Mouse (Mus musculus) hindbrain, embryonic 12.5 days (tissue): Measurements from ENCODE around the gene Pappa2. TPM values are rescaled to one million over a fixed set of nuclear protein-coding genes. Genes with fewer than 3 reads are reported as not detected.
A peak's percentile ranks its signal among the peaks of the same experiment; 100 is the strongest.

ENCODE experiments used
- ATAC-seq: fragments of 200-750 bp; cut with Nextera tagmentation; 2 replicates; pipeline ENCODE4 v1.8.0; 2017; ENCODE audit warnings: moderate TSS enrichment; ENCODE audit not compliant: low FRiP score
- H3K27ac ChIP-seq: fragments of 300-500 bp; sonication (generic); 2 replicates; pipeline ENCODE4 v1.5.1; 2016; ENCODE audit warnings: mild to moderate bottlenecking
- H3K27me3 ChIP-seq: fragments of 300-500 bp; sonication (generic); 2 replicates; pipeline ENCODE4 v1.6.1; 2016; ENCODE audit warnings: mild to moderate bottlenecking
- H3K36me3 ChIP-seq: fragments of 300-500 bp; sonication (generic); 2 replicates; pipeline ENCODE4 v1.6.1; 2016; ENCODE audit warnings: mild to moderate bottlenecking
- H3K4me1 ChIP-seq: fragments of 300-500 bp; sonication (generic); 2 replicates; pipeline ENCODE4 v1.6.1; 2016
- H3K4me2 ChIP-seq: fragments of 300-500 bp; sonication (generic); replicated peaks from 2 replicates; pipeline ENCODE4 v1.6.1; 2016; ENCODE audit warnings: mild to moderate bottlenecking
- H3K4me3 ChIP-seq: fragments of 300-500 bp; sonication (generic); 2 replicates; pipeline ENCODE4 v1.5.1; 2016; ENCODE audit warnings: mild to moderate bottlenecking
- H3K9ac ChIP-seq: fragments of 300-500 bp; sonication (generic); 2 replicates; pipeline ENCODE4 v1.6.1; 2016; ENCODE audit warnings: mild to moderate bottlenecking, moderate library complexity
- H3K9me3 ChIP-seq: fragments of 300-500 bp; sonication (generic); replicated peaks from 2 replicates; pipeline ENCODE4 v1.6.1; 2016; ENCODE audit warnings: mild to moderate bottlenecking
- WGBS: fragments of 180-500 bp; shearing (Covaris S2); methylation state at CpG from one replicate; pipeline ENCODE4 v1.1.7; 2016; 5-methylcytosine and 5-hydroxymethylcytosine counted together
- polyA plus RNA-seq: library from polyadenylated mRNA; unstranded; fragments of >200 nt; fragmentation: Nextera tagmentation; extraction: Ambion mirVana; gene quantifications from 2 replicates; pipeline ENCODE4 v1.2.1, GENCODE M21; 2016

Pappa2 gene
- polyA plus RNA-seq, 1 experiment from 2014 or later: 2.3 TPM

DNA sequence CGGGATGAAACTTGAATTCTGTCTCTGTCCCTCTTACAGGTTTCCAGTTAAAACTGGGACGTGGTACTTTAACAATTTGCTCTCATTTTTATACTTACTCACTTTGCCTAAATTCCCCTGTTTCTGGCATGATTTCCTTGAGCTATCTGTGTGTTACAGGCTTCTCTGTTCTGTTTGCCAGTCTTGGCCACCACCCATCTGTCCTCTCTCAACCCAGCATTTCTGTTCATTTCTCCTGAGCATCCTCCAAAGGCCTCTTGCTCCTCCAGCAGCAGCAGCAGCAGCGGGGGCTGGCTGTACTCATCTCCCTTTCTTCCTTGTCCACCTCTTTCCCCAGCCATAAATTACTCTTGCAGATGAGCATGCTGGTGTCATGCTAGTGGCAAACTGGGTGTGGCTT lies 104.8 kb downstream of the Pappa2 start:
- H3K27ac ChIP-seq: no peak overlapping the region
- 93% methylated on average over 3 of the region's 3 CpGs for WGBS
- no peaks in the 10 kb centered on the region for H3K4me1 ChIP-seq

DNA sequence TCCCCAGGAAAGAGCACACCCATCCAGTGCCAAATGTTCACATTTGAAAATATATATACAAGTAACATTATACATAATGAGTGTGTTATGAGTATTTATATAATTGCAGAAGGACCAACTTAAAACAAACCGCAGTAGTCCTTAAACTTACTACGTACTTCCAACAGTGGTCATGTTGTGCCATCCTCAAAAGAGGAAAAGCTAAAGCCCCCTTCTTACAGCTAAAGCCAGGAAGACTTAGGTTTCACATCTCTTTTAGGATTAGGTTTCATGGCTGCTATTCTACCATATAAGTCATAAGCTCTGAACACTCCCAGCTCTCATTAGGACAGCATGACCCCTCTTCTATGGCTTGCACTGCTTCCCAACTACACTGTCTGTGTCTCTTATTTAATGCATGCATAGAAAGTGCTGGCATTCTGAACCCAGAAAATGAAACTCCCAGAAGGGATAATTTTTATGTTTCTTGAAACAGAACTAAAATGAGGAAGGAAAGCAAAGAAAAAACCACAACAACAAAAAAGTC lies 105.7 kb downstream of the Pappa2 start:
- no peaks in the 10 kb centered on the region for H3K9me3 ChIP-seq
- no peaks in the 10 kb centered on the region for H3K27me3 ChIP-seq
- H3K4me2 ChIP-seq: no peak overlapping the region
- no peaks in the 10 kb centered on the region for H3K4me1 ChIP-seq
- no peak overlapping the region for H3K4me3 ChIP-seq
- ATAC-seq: no peak
- H3K36me3 ChIP-seq: no peaks in the 10 kb centered on the region
- H3K27ac ChIP-seq: no peak overlapping the region
- H3K9ac ChIP-seq: no peak overlapping the region
- 97% methylated on average over 2 of the region's 2 CpGs for WGBS

More for the DNA sequence above, 104.8 kb downstream of the Pappa2 start:
- no peaks in the 10 kb centered on the region for H3K9me3 ChIP-seq
- no peak for ATAC-seq
- no peak overlapping the region for H3K9ac ChIP-seq
- H3K36me3 ChIP-seq: no peaks in the 10 kb centered on the region
- H3K4me2 ChIP-seq: no peak overlapping the region
- no peak overlapping the region for H3K4me3 ChIP-seq
- H3K27me3 ChIP-seq: no peaks in the 10 kb centered on the region

DNA sequence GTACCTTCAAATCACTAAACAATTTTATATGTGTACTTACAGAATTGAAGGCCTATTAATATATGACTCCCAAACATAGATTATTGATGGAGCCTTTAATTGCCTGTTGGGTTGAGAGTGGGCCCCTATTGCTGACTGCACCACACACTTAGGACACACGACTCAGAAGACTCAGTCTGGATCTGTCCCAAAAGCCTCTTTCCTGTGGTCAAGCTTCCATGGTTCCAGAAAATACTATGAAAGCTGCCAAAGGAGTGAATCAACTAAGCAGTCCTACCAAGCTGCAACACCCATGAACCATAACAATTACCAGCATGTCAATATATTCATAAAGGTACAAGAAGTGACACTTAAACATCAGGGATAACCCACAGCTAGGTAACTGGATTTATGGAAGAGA lies 106.7 kb downstream of the Pappa2 start:
- Histone ChIP-seq H3K4me1 (no peaks in the 10 kb centered on the region), H3K27me3 (no peaks in the 10 kb centered on the region), H3K4me3 (no peak overlapping the region), H3K9ac (no peak overlapping the region), H3K4me2 (no peak overlapping the region), H3K27ac (no peak overlapping the region), H3K9me3 (no peaks in the 10 kb centered on the region), H3K36me3 (no peaks in the 10 kb centered on the region)
- no peak for ATAC-seq
- 74% methylated on average over 1 of the region's 1 CpGs for WGBS

DNA sequence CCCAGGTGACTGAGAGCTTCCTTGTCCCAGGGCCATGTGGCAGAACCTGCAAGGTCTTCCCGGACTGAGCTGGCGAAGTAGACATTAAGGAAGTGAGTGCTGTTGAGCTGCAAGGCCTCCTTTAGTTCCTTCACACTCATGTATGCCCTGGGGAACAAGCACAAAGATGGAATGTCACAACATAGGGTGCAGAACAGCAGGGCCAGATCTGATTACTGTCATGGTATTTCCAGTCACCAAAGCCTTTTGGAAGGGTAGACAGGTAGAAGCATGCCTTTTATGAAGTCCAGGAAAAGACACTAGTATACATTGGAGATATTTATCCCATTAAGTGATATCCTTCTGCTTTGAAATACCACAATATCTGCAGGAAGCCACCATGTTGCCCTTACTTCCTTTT lies 108.9 kb downstream of the Pappa2 start:
- H3K4me3 ChIP-seq: no peak overlapping the region
- no peaks in the 10 kb centered on the region for H3K9me3 ChIP-seq
- no peak overlapping the region for H3K4me2 ChIP-seq
- no peaks in the 10 kb centered on the region for H3K4me1 ChIP-seq
- 84% methylated on average over 2 of the region's 2 CpGs for WGBS
- no peaks in the 10 kb centered on the region for H3K27me3 ChIP-seq
- no peak overlapping the region for H3K27ac ChIP-seq
- H3K9ac ChIP-seq: no peak overlapping the region
- H3K36me3 ChIP-seq: no peaks in the 10 kb centered on the region
- no peak for ATAC-seq

DNA sequence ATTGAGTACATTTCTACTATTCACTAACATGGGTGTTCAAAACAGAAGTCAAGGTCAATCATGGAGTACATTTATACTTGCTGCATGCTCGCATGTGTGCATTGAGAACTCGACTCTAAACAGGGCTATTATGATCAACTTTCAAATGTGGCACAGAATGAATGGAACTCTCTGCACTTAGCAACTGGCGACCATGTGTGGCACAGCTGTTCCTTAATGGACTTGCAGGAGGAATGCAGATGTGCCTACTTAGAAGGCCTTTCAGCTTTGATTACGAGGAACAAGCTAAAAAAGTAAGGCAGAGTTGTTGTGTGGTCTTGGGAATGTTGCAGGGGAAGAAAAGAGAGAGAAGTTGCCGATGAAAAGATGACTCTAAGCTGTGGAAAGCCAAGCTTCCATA lies 120.1 kb downstream of the Pappa2 start:
- ATAC-seq: no peak
- no peak overlapping the region for H3K4me3 ChIP-seq
- H3K9ac ChIP-seq: no peak overlapping the region
- H3K36me3 ChIP-seq: no peaks in the 10 kb centered on the region
- no peaks in the 10 kb centered on the region for H3K27me3 ChIP-seq
- H3K27ac ChIP-seq: no peak overlapping the region
- H3K9me3 ChIP-seq: no peaks in the 10 kb centered on the region
- no peak overlapping the region for H3K4me2 ChIP-seq
- WGBS: 71% methylated on average over 5 of the region's 5 CpGs
- no peaks in the 10 kb centered on the region for H3K4me1 ChIP-seq

DNA sequence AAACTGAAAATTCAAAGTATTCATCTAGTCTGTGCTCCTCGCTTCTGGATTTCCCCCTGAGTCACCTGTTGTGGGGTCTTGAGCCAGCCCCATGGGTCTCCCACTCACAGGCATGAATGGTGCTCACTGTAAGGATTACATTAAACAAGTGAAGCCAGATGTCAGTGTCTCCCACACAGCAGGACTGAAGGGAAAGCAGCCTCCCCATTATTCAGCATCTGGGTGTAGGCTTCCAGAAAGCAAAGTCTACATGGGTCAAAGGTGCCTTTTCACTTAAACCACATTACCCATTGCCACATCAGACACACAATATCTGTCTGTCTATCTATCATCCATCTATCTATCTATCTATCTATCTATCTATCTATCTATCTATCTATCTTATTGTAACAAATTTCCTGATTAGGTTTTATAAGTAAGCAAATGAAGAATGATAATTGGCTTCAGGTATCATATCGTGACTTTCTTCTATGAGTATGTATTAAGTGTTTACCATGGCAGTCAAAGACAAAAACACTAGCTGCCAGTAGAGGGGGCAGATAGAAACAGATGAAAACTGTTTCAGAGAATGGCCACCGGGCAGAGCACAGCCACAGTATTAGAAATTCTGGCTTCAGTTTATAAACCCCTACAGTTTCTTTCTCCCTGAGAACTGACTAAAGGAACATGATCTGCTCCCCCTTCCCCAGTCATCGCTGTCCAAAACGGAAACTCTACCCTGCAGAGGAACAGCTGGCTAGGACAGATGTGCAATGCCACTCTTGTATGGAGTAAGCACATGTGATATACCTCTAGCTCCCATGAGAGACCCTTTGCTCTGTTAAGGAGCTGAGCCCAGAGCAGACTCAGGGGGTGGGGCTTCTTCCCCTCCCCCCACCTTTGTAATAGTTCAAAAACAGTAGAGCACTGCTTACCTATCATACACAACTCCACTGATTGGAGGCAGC lies 126.1 kb downstream of the Pappa2 start:
- H3K9ac ChIP-seq: no peak overlapping the region
- ATAC-seq: 0 out of 2 replicates have a peak, but pooled peaks have one; percentile 32
- 68% methylated on average over 5 of the region's 5 CpGs for WGBS
- no peaks in the 10 kb centered on the region for H3K9me3 ChIP-seq
- H3K27me3 ChIP-seq: no peaks in the 10 kb centered on the region
- H3K4me3 ChIP-seq: no peak overlapping the region
- 0 out of 2 replicates have a peak, but pooled peaks cover 3% of the 10 kb centered on the region for H3K4me1 ChIP-seq
- H3K4me2 ChIP-seq: no peak overlapping the region
- no peak overlapping the region for H3K27ac ChIP-seq
- H3K36me3 ChIP-seq: no peaks in the 10 kb centered on the region

DNA sequence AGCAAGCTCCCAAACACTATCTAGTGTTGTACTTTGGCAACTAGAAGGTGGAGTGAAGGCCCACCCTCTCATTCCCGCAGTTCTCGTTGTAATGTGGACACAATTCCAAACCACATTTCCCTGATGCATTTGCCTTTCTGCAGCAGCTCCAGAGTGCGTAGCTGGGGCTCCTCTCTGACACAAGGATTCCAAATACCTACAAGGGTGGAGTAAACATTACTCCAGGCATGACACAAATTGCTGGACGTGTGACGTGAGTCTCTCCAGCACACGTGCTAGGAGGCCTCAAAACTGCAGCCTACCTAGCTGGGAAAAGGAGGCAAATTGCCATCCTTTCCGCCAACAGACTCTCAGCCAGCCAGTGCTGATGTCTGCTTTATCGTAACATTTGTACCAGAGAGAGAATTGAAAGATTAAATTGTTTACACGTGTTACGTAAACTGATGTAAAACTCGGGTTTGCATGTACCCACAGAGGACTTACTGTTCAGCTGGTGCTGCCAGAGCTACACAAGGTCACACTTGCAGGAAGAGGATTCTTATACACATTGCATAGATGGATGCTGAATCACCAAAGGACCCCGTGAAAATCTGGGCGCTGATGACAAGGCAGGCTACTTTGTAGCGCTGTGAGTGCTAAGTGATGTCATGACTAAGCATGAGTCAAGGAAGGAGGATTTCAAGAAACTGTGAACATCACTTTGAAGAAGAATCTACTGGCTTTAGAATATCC lies 127.3 kb downstream of the Pappa2 start:
- Histone ChIP-seq H3K9me3 (no peaks in the 10 kb centered on the region), H3K36me3 (no peaks in the 10 kb centered on the region), H3K4me1 (0 out of 2 replicates have a peak, but pooled peaks cover 3% of the 10 kb centered on the region), H3K4me3 (no peak overlapping the region), H3K27ac (no peak overlapping the region), H3K4me2 (no peak overlapping the region), H3K9ac (no peak overlapping the region), H3K27me3 (no peaks in the 10 kb centered on the region)
- ATAC-seq: no peak
- 85% methylated on average over 14 of the region's 14 CpGs for WGBS

DNA sequence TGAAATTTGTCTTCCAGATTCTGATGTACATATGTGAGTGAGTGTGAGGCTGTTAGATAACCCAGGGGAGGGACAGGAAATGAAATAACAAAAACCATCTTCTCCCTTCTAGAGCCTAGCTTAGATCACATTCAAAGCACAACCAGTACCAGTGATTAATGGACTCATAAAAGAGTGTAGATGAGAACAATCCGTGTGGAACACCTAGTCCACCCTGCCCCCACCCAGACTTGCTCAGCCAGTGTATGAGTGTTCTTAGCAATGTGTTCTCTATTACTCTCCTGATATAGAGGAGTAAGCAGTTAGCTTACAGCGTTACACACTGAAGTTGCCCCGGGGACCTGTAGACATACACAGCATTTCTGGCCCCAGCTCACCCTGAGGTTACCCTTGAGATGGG lies 129.8 kb downstream of the Pappa2 start:
- ATAC-seq: no peak
- Histone ChIP-seq H3K4me3 (no peak overlapping the region), H3K4me2 (no peak overlapping the region), H3K4me1 (0 out of 2 replicates have a peak, but pooled peaks cover 3% of the 10 kb centered on the region), H3K36me3 (no peaks in the 10 kb centered on the region), H3K9ac (no peak overlapping the region), H3K27me3 (no peaks in the 10 kb centered on the region), H3K27ac (no peak overlapping the region), H3K9me3 (no peaks in the 10 kb centered on the region)
- 81% methylated on average over 3 of the region's 3 CpGs for WGBS

DNA sequence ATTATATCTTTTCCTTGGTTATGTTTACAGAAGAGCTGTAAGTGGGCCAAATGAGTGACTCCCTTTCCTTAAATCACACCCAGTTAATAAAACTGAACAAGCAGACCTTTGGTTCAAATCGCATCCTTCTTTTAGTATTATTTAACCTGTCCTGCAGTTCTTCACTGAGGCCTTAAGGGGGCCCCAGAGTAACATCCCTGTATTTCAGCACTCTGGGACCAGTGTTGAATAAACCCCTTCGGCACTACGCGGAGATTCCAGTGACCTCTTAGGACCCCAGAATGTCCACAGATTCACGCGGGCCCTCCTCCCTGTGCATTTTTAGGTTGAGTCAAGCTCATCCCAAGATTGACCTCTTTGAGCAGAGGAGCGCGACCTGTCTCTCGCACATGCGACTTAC lies 135.7 kb downstream of the Pappa2 start:
- Histone ChIP-seq H3K36me3 (no peaks in the 10 kb centered on the region), H3K4me3 (no peak overlapping the region), H3K9ac (no peak overlapping the region), H3K4me1 (no peaks in the 10 kb centered on the region), H3K27ac (no peak overlapping the region), H3K27me3 (no peaks in the 10 kb centered on the region), H3K9me3 (no peaks in the 10 kb centered on the region), H3K4me2 (no peak overlapping the region)
- WGBS: 70% methylated on average over 10 of the region's 10 CpGs
- ATAC-seq: no peak

DNA sequence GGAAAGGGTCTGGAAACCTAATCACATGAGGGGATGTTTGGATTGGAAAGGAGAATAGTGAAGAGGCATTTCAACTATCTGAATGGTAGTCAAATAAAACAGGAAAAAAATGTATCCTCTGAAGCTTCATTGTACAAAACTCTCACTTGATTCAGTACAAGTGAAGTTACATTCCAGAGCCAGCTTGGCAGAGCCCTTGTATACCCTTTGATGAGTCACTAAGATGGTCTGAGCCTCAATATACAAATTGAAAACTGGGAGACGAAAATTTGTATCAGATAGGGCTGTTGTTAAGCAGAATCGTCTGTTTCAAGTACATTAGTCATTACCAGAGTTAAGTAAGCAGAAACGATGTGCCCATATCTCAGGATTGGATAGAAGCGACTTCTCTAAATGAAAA lies 143.1 kb downstream of the Pappa2 start:
- WGBS: 87% methylated on average over 4 of the region's 4 CpGs
- H3K9me3 ChIP-seq: no peaks in the 10 kb centered on the region
- H3K27me3 ChIP-seq: no peaks in the 10 kb centered on the region
- H3K36me3 ChIP-seq: no peaks in the 10 kb centered on the region
- H3K9ac ChIP-seq: no peak overlapping the region
- H3K4me2 ChIP-seq: no peak overlapping the region
- no peak overlapping the region for H3K27ac ChIP-seq
- ATAC-seq: no peak
- H3K4me1 ChIP-seq: no peaks in the 10 kb centered on the region
- no peak overlapping the region for H3K4me3 ChIP-seq

DNA sequence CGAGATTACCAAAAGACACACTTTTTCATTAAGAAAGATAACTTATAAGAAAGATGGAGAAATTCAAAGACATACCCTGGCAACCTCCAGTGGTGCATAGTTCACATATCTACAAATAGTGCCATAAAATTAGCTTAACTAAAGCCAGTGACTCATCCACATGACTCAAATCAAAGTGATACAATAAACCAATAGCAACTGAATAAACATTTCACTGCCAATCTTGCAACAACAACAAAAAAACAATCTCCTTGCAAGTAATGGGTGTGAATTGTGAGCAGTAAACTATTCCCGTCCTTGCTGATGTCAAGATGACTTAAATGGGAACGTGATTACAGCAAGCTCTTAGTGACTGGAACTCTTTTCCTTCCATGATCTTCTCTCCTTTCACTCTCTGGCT lies 150.1 kb downstream of the Pappa2 start:
- no peak overlapping the region for H3K27ac ChIP-seq
- no peaks in the 10 kb centered on the region for H3K9me3 ChIP-seq
- no peaks in the 10 kb centered on the region for H3K36me3 ChIP-seq
- no peak for ATAC-seq
- no peaks in the 10 kb centered on the region for H3K27me3 ChIP-seq
- no peak overlapping the region for H3K4me3 ChIP-seq
- 89% methylated on average over 3 of the region's 3 CpGs for WGBS
- H3K4me1 ChIP-seq: no peaks in the 10 kb centered on the region
- H3K4me2 ChIP-seq: no peak overlapping the region
- H3K9ac ChIP-seq: no peak overlapping the region

DNA sequence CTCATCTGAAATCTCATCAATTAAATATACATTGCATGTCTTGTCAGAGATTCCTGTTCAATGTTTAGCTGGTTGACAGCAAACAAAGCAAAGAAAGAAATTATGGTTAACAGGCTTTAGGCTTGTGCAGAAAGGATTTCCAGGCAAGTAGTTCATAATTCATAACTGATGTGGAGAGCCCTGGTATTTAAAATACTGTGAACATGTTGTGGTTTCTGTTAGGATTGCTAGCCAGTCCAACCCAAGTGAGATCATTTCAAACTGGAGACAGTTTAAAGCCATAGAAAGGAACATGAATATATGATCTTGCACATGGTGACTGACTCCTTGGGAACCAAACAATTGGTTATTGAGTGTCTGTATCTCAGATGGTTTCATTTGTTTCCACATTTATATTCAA lies 152.4 kb downstream of the Pappa2 start:
- no peaks in the 10 kb centered on the region for H3K36me3 ChIP-seq
- H3K27ac ChIP-seq: no peak overlapping the region
- no peak for ATAC-seq
- no peak overlapping the region for H3K4me2 ChIP-seq
- H3K4me1 ChIP-seq: no peaks in the 10 kb centered on the region
- no peaks in the 10 kb centered on the region for H3K9me3 ChIP-seq
- no peak overlapping the region for H3K9ac ChIP-seq
- no peaks in the 10 kb centered on the region for H3K27me3 ChIP-seq
- H3K4me3 ChIP-seq: no peak overlapping the region
